In genomic region chr13:54023311-54023710, GRCm38 (mm10) we compare ENCODE assay signal across 16 mouse cellular contexts. TPM values are rescaled to one million over a fixed set of nuclear protein-coding genes. Genes with fewer than 3 reads are reported as not detected.
DNase-seq lines count a peak whose midpoint lies in the region; ATAC-seq lines count a peak whose summit lies in the region.
"Had no signal": no experiment of that assay in that cellular context is flagged by ENCODE, and none has a peak within 500 bp of the region (broad histone marks: within the 10 kb centered on the region; RNA-seq: fewer than 3 reads in every experiment).

No protein-coding gene starts in this region.

- H3K4me2 ChIP-seq in hindbrain, embryonic 16.5 days (ENCODE audit: low read length): no peak overlapping the region
- H3K4me2 ChIP-seq in hindbrain, embryonic 13.5 days: no peak overlapping the region
- H3K4me2 ChIP-seq: heart, embryonic 15.5 days; limb, embryonic 15.5 days had no signal

- H3K9ac ChIP-seq in hindbrain, embryonic 16.5 days (ENCODE audit: low read depth, low read length): no peak overlapping the region
- no peak overlapping the region for H3K9ac ChIP-seq in hindbrain, embryonic 13.5 days
- H3K9ac ChIP-seq: heart, embryonic 15.5 days; limb, embryonic 15.5 days had no signal

- DNase-seq in cerebellum, adult 8-10 months: peak; percentile 22
- peak; percentile 27 to 43 for DNase-seq in left cerebral cortex, adult 9 months (ENCODE audit: low spot score in 2 of 2)
- DNase-seq in kidney, postnatal 25 days: no peak
- DNase-seq in gastrocnemius, adult 8-10 months (ENCODE audit: low spot score in 2 of 2): no peak
- no peak for DNase-seq in embryo, embryonic 11 days
- DNase-seq: adrenal gland, postnatal 36 days; kidney, postnatal 14 days had no signal

- H3K4me1 ChIP-seq in hindbrain, embryonic 16.5 days (ENCODE audit: control insufficient read depth, insufficient read depth, low read depth, low read length): peaks cover 3% of the 10 kb centered on the region; the same call in 1 of the 2 replicates
- H3K4me1 ChIP-seq in hindbrain, embryonic 13.5 days (replicated peaks): no peaks in the 10 kb centered on the region
- H3K4me1 ChIP-seq: heart, embryonic 15.5 days; limb, embryonic 15.5 days had no signal

- WGBS in hindbrain, embryonic 16.5 days: 56% methylated on average over 5 of the region's 5 CpGs
- 68% methylated on average over 5 of the region's 5 CpGs for WGBS in hindbrain, embryonic 13.5 days

- 0 out of 2 replicates have a peak, but pooled peaks have one; percentile 50 for ATAC-seq in hindbrain, embryonic 16.5 days
- ATAC-seq in hindbrain, embryonic 13.5 days (ENCODE audit: low FRiP score): no peak
- ATAC-seq in cerebellum, adult (ENCODE audit: insufficient number of reproducible peaks, low FRiP score, low TSS enrichment): 0 out of 2 replicates have a peak, but pooled peaks have one; percentile 40
- ATAC-seq: inflammation-experienced regulatory T-cells, adult 6 months had no signal

- H3K4me3 ChIP-seq in hindbrain, embryonic 16.5 days (ENCODE audit: low read length): no peak overlapping the region
- H3K4me3 ChIP-seq in hindbrain, embryonic 13.5 days: no peak overlapping the region
- H3K4me3 ChIP-seq: heart, embryonic 15.5 days; limb, embryonic 15.5 days; megakaryocyte, embryonic 14.5 days; myocyte had no signal

- no peak overlapping the region for H3K27ac ChIP-seq in hindbrain, embryonic 16.5 days (ENCODE audit: low read depth, low read length)
- no peak overlapping the region for H3K27ac ChIP-seq in hindbrain, embryonic 13.5 days
- H3K27ac ChIP-seq: heart, embryonic 15.5 days; limb, embryonic 15.5 days had no signal

- no peaks in the 10 kb centered on the region for H3K27me3 ChIP-seq in hindbrain, embryonic 16.5 days (replicated peaks; ENCODE audit: control insufficient read depth, insufficient read depth, low read length)
- H3K27me3 ChIP-seq in hindbrain, embryonic 13.5 days: no peaks in the 10 kb centered on the region
- H3K27me3 ChIP-seq: heart, embryonic 15.5 days; limb, embryonic 15.5 days; megakaryocyte, embryonic 14.5 days had no signal

- H3K9me3 ChIP-seq in hindbrain, embryonic 16.5 days (ENCODE audit: control insufficient read depth, low read length): no peaks in the 10 kb centered on the region
- H3K9me3 ChIP-seq in hindbrain, embryonic 13.5 days: no peaks in the 10 kb centered on the region
- H3K9me3 ChIP-seq: heart, embryonic 15.5 days; limb, embryonic 15.5 days had no signal

- H3K36me3 ChIP-seq in hindbrain, embryonic 16.5 days (ENCODE audit: control insufficient read depth, insufficient read depth, low read length): no peaks in the 10 kb centered on the region
- no peaks in the 10 kb centered on the region for H3K36me3 ChIP-seq in hindbrain, embryonic 13.5 days
- H3K36me3 ChIP-seq: heart, embryonic 15.5 days; limb, embryonic 15.5 days had no signal

RNA-seq across cellular contexts. Expression of gene Drd1, which starts 32.2 kb away (rescaled TPM):
- 2.1 and 2.4 TPM in 2 replicates for polyA plus RNA-seq in hindbrain, embryonic 16.5 days (2015; fragmentation: Nextera tagmentation; extraction: Ambion mirVana)
- polyA plus RNA-seq in hindbrain, embryonic 13.5 days (2015; fragmentation: Nextera tagmentation; extraction: Ambion mirVana): 1.2 and 1.5 TPM in 2 replicates
- under 1 TPM in 1 of 4 experiments, not detected in 3; 0.07 TPM for total RNA-seq in gastrocnemius, adult 8-10 months (2022)
- total RNA-seq: CH12.LX had no signal
- polyA plus RNA-seq: myocyte had no signal

RNA-seq across cellular contexts. Expression of gene Sfxn1, which starts 48.4 kb away (rescaled TPM):
- polyA plus RNA-seq in hindbrain, embryonic 16.5 days (2015; fragmentation: Nextera tagmentation; extraction: Ambion mirVana): 89.7 and 97.0 TPM in 2 replicates
- 77.3 and 81.4 TPM in 2 replicates for polyA plus RNA-seq in hindbrain, embryonic 13.5 days (2015; fragmentation: Nextera tagmentation; extraction: Ambion mirVana)
- 1 to 10 TPM; 1.1 to 2.4 (median 1.8) TPM for total RNA-seq in gastrocnemius, adult 8-10 months (2022)

Comparison
In these comparisons a context has a peak if more than half of its experiments do, and no peak if none do; other contexts are left out.
1. DNase-seq: peak in cerebellum, adult 8-10 months (single experiment) and left cerebral cortex, adult 9 months (2 of 2); none in kidney, postnatal 25 days (0 of 2), gastrocnemius, adult 8-10 months (0 of 2) and embryo, embryonic 11 days (single experiment).